Mouse (Mus musculus): ENCODE data around the gene Srsf10.

- TF ChIP-seq CTCF (IDR thresholded peaks at IDR 0.05; ENCODE audit: low read depth, low read length) (no peak), GATA1 (IDR thresholded peaks at IDR 0.05; ENCODE audit: borderline replicate concordance, low read length) (no peak), GATA2 (IDR thresholded peaks at IDR 0.05; ENCODE audit: borderline replicate concordance, low read depth, low read length) (no peak), TAL1 (conservative IDR thresholded peaks at IDR 0.05; ENCODE audit: low read depth, low read length) (no peak), POLR2AphosphoS5 (IDR thresholded peaks at IDR 0.05; ENCODE audit: insufficient replicate concordance, low read depth, low read length) (no peak)
Measured at GRCm38 (mm10) chr4:135902606-135903242, 47.2 kb downstream of the Srsf10 start.
